Mouse (Mus musculus): Measurements from ENCODE around the gene Kif5a.

DNA sequence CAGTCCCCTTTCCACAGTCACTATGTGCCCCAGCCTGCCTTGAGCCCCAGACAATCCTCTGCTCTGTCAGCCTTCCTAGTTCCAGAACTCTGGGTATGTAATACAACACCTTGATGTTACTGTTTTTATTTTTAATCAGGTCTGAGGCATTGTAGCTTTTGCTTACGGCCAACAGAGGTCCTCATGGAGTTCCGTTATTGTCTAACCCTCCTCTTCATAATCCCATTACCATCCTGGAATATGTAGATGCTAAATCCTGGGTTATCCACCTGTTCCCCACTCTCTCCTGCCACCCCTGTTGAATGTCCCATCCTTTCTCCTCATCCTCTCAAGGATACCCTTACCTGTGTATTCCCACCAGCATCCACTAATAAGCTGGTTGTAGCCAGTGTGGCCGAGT lies 86.9 kb downstream of the Kif5a start:
- TF ChIP-seq CTCF (IDR thresholded peaks at IDR 0.05; ENCODE audit: borderline replicate concordance, insufficient read depth, low read depth, low read length), result no peak
- no peak for TF ChIP-seq POLR2A (IDR thresholded peaks at IDR 0.05; ENCODE audit: borderline replicate concordance, insufficient read depth, low read length)

Data from cerebellum, adult 2 months (tissue).